21 mouse cellular contexts compared by ENCODE assay signal in genomic region chr10:84980291-84980690, GRCm38 (mm10).
A peak's percentile ranks its signal among the peaks of the same experiment; 100 is the strongest.
DNase-seq lines count a peak whose midpoint lies in the region; ATAC-seq and TF ChIP-seq lines count a peak whose summit lies in the region.
"Had no signal": no experiment of that assay in that cellular context is flagged by ENCODE, and none has a peak within 500 bp of the region (broad histone marks: within the 10 kb centered on the region; RNA-seq: fewer than 3 reads in every experiment).

No protein-coding gene starts in this region.

- H3K4me2 ChIP-seq in midbrain, embryonic 11.5 days: no peak overlapping the region
- no peak overlapping the region for H3K4me2 ChIP-seq in midbrain, postnatal 0 days (ENCODE audit: low read depth, low read length, poor library complexity, severe bottlenecking)

- TF ChIP-seq POLR2A in heart, adult 2 months (IDR thresholded peaks at IDR 0.05; ENCODE audit: insufficient read depth, low read depth, low read length): no peak

- no peak for ATAC-seq in midbrain, embryonic 11.5 days (ENCODE audit: low FRiP score)
- ATAC-seq in midbrain, postnatal 0 days (ENCODE audit: low FRiP score): no peak
- ATAC-seq: activated CD4-positive, CD25-positive, alpha-beta regulatory T cell, adult 4 months; CD4-positive, CD25-positive, alpha-beta regulatory T cell, adult 4 months; Patski had no signal

- TF ChIP-seq CTCF in heart, adult 2 months (IDR thresholded peaks at IDR 0.05): no peak
- TF ChIP-seq CTCF in midbrain, postnatal 0 days (IDR thresholded peaks at IDR 0.05): no peak

- peak; percentile 69 for DNase-seq in heart, adult 11 months
- DNase-seq in heart, adult 2 months: no peak
- peak; percentile 65 for DNase-seq in midbrain, embryonic 11.5 days (ENCODE audit: low spot score, missing footprints)
- no peak for DNase-seq in midbrain, postnatal 0 days (ENCODE audit: low spot score)
- DNase-seq in testis, postnatal 10 days (ENCODE audit: low spot score): peak; percentile 31
- no peak for DNase-seq in testis, postnatal 14 days (ENCODE audit: low spot score)
- DNase-seq: adrenal gland, adult 2 months; adrenal gland, adult 8-10 months; adrenal gland, postnatal 10 days; adrenal gland, postnatal 14 days; adrenal gland, postnatal 25 days; adrenal gland, postnatal 36 days; B cell, adult 2 months; cerebellum, adult 11 months; cerebellum, adult 11-12 months; cerebellum, adult 18-20 months had no signal

- H3K4me3 ChIP-seq in heart, adult 2 months: no peak overlapping the region
- no peak overlapping the region for H3K4me3 ChIP-seq in midbrain, embryonic 11.5 days (ENCODE audit: low read depth, low read length)
- no peak overlapping the region for H3K4me3 ChIP-seq in midbrain, postnatal 0 days (ENCODE audit: low read depth, low read length)

- WGBS in heart, adult 2 months: 94% methylated on average over 5 of the region's 5 CpGs
- 93% methylated on average over 5 of the region's 5 CpGs for WGBS in midbrain, embryonic 11.5 days
- WGBS in midbrain, postnatal 0 days: 95% methylated on average over 5 of the region's 5 CpGs

- 0 out of 2 replicates have a peak, but pooled peaks cover 1% of the 10 kb centered on the region for H3K79me2 ChIP-seq in heart, adult 2 months (replicated peaks; ENCODE audit: control insufficient read depth, insufficient read depth, low read length)

- H3K27me3 ChIP-seq in heart, adult 2 months (ENCODE audit: control insufficient read depth, insufficient read depth, low read length): no peaks in the 10 kb centered on the region
- no peaks in the 10 kb centered on the region for H3K27me3 ChIP-seq in midbrain, embryonic 11.5 days (ENCODE audit: control insufficient read depth, insufficient read depth, low read length)
- no peaks in the 10 kb centered on the region for H3K27me3 ChIP-seq in midbrain, postnatal 0 days (ENCODE audit: insufficient read depth, low read length)
- H3K27me3 ChIP-seq: CH12.LX, Patski had no signal

- H3K9ac ChIP-seq in heart, adult 2 months (ENCODE audit: low read depth, low read length): no peak overlapping the region
- no peak overlapping the region for H3K9ac ChIP-seq in midbrain, embryonic 11.5 days (ENCODE audit: low read length)
- H3K9ac ChIP-seq in midbrain, postnatal 0 days (replicated peaks; ENCODE audit: low read length, poor library complexity, severe bottlenecking): no peak overlapping the region

- intact Hi-C loops in heart, adult 2 months (cut with DNase I): no loop called here

- peaks cover 3% of the 10 kb centered on the region for H3K4me1 ChIP-seq in heart, adult 2 months (ENCODE audit: control insufficient read depth, insufficient read depth, low read length)
- H3K4me1 ChIP-seq in midbrain, embryonic 11.5 days (ENCODE audit: control insufficient read depth, insufficient read depth, low read length): no peaks in the 10 kb centered on the region
- no peaks in the 10 kb centered on the region for H3K4me1 ChIP-seq in midbrain, postnatal 0 days (ENCODE audit: insufficient read depth, low read length)

- H3K36me3 ChIP-seq in heart, adult 2 months (ENCODE audit: control insufficient read depth, insufficient read depth, low read length): peaks cover 4% of the 10 kb centered on the region
- H3K36me3 ChIP-seq in midbrain, embryonic 11.5 days (ENCODE audit: control insufficient read depth, insufficient read depth, low read length): peaks cover 11% of the 10 kb centered on the region
- H3K36me3 ChIP-seq in midbrain, postnatal 0 days (ENCODE audit: insufficient read depth, low read length): peaks cover 23% of the 10 kb centered on the region

- no peak overlapping the region for H3K27ac ChIP-seq in heart, adult 2 months
- H3K27ac ChIP-seq in midbrain, embryonic 11.5 days (ENCODE audit: low read depth, low read length): no peak overlapping the region
- no peak overlapping the region for H3K27ac ChIP-seq in midbrain, postnatal 0 days (ENCODE audit: low read depth, low read length)

- no peaks in the 10 kb centered on the region for H3K9me3 ChIP-seq in midbrain, embryonic 11.5 days (ENCODE audit: control insufficient read depth, low read length)
- H3K9me3 ChIP-seq in midbrain, postnatal 0 days (ENCODE audit: low read length): no peaks in the 10 kb centered on the region
- H3K9me3 ChIP-seq: G1E had no signal

- no peak for TF ChIP-seq EP300 in heart, adult 2 months (IDR thresholded peaks at IDR 0.05; ENCODE audit: insufficient read depth, low read depth, low read length)

Comparison
In these comparisons a context has a peak if more than half of its experiments do, and no peak if none do; other contexts are left out.
1. DNase-seq: peak in heart, adult 11 months (single experiment), midbrain, embryonic 11.5 days (single experiment) and testis, postnatal 10 days (single experiment); none in heart, adult 2 months (0 of 2), midbrain, postnatal 0 days (single experiment) and testis, postnatal 14 days (single experiment).